Mouse (Mus musculus): ENCODE data around the gene Hsp90ab1.
A peak's percentile ranks its signal among the peaks of the same experiment; 100 is the strongest.

Hsp90ab1 gene

GRCm38 (mm10) chr17:45569999-45570398, 3.1 kb downstream of the Hsp90ab1 start:
- peaks cover 76% of the 10 kb centered on the region for H3K36me3 ChIP-seq (ENCODE audit: insufficient read depth, low read length)
- peak overlapping the region; percentile 98 for H3K4me3 ChIP-seq (replicated peaks; ENCODE audit: low read length)
- H3K4me1 ChIP-seq (replicated peaks; ENCODE audit: low read depth, low read length), result peaks cover 74% of the 10 kb centered on the region
- H3K27me3 ChIP-seq (ENCODE audit: insufficient read depth, low read length), result no peaks in the 10 kb centered on the region
- TF ChIP-seq NANOG (IDR thresholded peaks at IDR 0.05; ENCODE audit: borderline replicate concordance, low read length), result no peak
- peaks cover 35% of the 10 kb centered on the region; the same call in 1 of the 2 replicates for H3K9me3 ChIP-seq (ENCODE audit: low read length)

DNA sequence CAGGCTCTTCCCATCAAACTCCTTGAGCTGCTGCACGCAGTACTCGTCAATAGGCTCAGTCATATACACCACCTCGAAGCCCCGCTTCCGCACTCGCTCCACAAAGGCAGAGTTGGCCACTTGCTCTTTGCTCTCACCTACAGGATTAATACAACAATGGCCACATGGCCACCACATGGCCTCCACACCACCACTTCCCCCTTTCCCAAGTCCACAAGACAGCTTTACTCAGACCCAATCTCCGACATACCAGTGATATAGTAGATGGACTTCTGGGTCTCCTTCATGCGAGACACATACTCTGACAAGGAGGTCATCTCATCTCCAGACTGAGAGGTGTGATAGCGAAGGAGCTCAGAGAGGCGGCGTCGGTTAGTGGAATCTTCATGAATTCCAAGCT, 4.1 kb downstream of the Hsp90ab1 start:
- peak overlapping the region; percentile 98 for H3K4me3 ChIP-seq (replicated peaks; ENCODE audit: low read length)
- H3K9me3 ChIP-seq (ENCODE audit: low read length), result peaks cover 35% of the 10 kb centered on the region; the same call in 1 of the 2 replicates
- H3K36me3 ChIP-seq (ENCODE audit: insufficient read depth, low read length), result peaks cover 78% of the 10 kb centered on the region
- H3K27me3 ChIP-seq (ENCODE audit: insufficient read depth, low read length), result no peaks in the 10 kb centered on the region
- TF ChIP-seq CTCF (conservative IDR thresholded peaks at IDR 0.05; ENCODE audit: low read length), result no peak
- TF ChIP-seq POU5F1 (IDR thresholded peaks at IDR 0.05; ENCODE audit: borderline replicate concordance, low read length), result no peak
- no peak for TF ChIP-seq NANOG (IDR thresholded peaks at IDR 0.05; ENCODE audit: borderline replicate concordance, low read length)
- H3K4me1 ChIP-seq (replicated peaks; ENCODE audit: low read depth, low read length), result peaks cover 72% of the 10 kb centered on the region

GRCm38 (mm10) chr17:45567162-45567601, 5.9 kb downstream of the Hsp90ab1 start:
- no peak for TF ChIP-seq NANOG (IDR thresholded peaks at IDR 0.05; ENCODE audit: borderline replicate concordance, low read length)
- TF ChIP-seq CTCF (conservative IDR thresholded peaks at IDR 0.05; ENCODE audit: low read length), result no peak
- Histone ChIP-seq H3K36me3 (ENCODE audit: insufficient read depth, low read length) (peaks cover 75% of the 10 kb centered on the region), H3K27me3 (ENCODE audit: insufficient read depth, low read length) (no peaks in the 10 kb centered on the region), H3K4me3 (replicated peaks; ENCODE audit: low read length) (no peak overlapping the region), H3K9me3 (ENCODE audit: low read length) (peaks cover 35% of the 10 kb centered on the region; the same call in 1 of the 2 replicates), H3K4me1 (replicated peaks; ENCODE audit: low read depth, low read length) (peaks cover 80% of the 10 kb centered on the region)

DNA sequence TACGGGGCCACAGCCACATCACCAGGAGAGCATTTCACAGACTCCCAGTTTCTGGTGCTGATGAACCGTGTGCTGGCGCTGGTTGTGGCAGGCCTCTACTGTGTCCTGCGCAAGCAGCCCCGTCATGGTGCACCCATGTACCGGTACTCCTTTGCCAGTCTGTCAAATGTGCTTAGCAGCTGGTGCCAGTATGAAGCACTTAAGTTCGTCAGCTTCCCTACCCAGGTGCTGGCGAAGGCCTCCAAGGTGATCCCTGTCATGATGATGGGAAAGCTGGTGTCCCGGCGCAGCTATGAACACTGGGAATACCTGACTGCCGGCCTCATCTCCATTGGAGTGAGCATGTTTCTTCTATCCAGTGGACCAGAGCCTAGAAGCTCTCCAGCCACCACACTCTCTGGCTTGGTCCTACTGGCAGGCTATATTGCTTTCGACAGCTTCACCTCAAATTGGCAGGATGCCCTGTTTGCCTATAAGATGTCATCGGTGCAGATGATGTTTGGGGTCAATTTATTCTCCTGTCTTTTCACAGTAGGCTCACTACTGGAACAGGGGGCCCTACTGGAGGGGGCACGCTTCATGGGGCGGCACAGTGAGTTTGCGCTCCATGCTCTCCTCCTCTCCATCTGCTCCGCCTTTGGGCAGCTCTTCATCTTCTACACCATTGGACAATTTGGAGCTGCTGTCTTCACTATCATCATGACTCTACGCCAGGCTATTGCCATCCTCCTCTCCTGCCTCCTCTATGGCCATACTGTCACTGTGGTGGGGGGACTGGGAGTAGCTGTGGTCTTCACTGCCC, 6.5 kb downstream of the Hsp90ab1 start:
- H3K36me3 ChIP-seq (ENCODE audit: insufficient read depth, low read length), result peaks cover 71% of the 10 kb centered on the region
- H3K4me3 ChIP-seq (replicated peaks; ENCODE audit: low read length), result no peak overlapping the region
- H3K9me3 ChIP-seq (ENCODE audit: low read length), result peaks cover 35% of the 10 kb centered on the region; the same call in 1 of the 2 replicates
- peaks cover 80% of the 10 kb centered on the region for H3K4me1 ChIP-seq (replicated peaks; ENCODE audit: low read depth, low read length)
- TF ChIP-seq NANOG (IDR thresholded peaks at IDR 0.05; ENCODE audit: borderline replicate concordance, low read length) (no peak), CTCF (conservative IDR thresholded peaks at IDR 0.05; ENCODE audit: low read length) (no peak), POU5F1 (IDR thresholded peaks at IDR 0.05; ENCODE audit: borderline replicate concordance, low read length) (no peak)
- H3K27me3 ChIP-seq (ENCODE audit: insufficient read depth, low read length), result no peaks in the 10 kb centered on the region

- TF ChIP-seq POU5F1 (IDR thresholded peaks at IDR 0.05; ENCODE audit: borderline replicate concordance, low read length) (no peak), NANOG (IDR thresholded peaks at IDR 0.05; ENCODE audit: borderline replicate concordance, low read length) (no peak), CTCF (conservative IDR thresholded peaks at IDR 0.05; ENCODE audit: low read length) (no peak)
- H3K36me3 ChIP-seq (ENCODE audit: insufficient read depth, low read length), result peaks cover 66% of the 10 kb centered on the region
- H3K9me3 ChIP-seq (ENCODE audit: low read length), result peaks cover 33% of the 10 kb centered on the region; the same call in 1 of the 2 replicates
- no peak overlapping the region for H3K4me3 ChIP-seq (replicated peaks; ENCODE audit: low read length)
- peaks cover 74% of the 10 kb centered on the region for H3K4me1 ChIP-seq (replicated peaks; ENCODE audit: low read depth, low read length)
- no peaks in the 10 kb centered on the region for H3K27me3 ChIP-seq (ENCODE audit: insufficient read depth, low read length)
Observed at GRCm38 (mm10) chr17:45566031-45566359, 7.1 kb downstream of the Hsp90ab1 start.

DNA sequence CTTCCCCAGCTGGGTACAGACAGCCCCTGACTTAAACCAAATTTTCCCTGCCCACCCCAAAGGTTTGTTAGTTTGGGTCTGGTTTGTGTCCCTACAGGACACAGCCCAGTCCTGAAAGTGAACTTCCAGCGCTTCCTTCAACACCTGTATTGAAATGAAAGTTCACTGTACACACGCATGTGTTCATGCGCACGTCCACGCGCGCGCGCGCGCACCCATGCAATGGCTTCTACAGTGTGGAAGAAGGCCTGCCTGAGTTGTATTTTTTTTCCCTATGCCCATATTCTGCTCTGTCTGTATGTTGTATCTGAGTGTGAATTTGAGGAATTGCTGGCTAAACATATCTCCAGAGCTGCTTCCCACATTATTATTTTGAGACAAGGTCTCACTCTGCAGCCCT, 8.0 kb downstream of the Hsp90ab1 start:
- TF ChIP-seq POU5F1 (IDR thresholded peaks at IDR 0.05; ENCODE audit: borderline replicate concordance, low read length), result no peak
- TF ChIP-seq NANOG (IDR thresholded peaks at IDR 0.05; ENCODE audit: borderline replicate concordance, low read length), result no peak
- TF ChIP-seq CTCF (conservative IDR thresholded peaks at IDR 0.05; ENCODE audit: low read length), result no peak

DNA sequence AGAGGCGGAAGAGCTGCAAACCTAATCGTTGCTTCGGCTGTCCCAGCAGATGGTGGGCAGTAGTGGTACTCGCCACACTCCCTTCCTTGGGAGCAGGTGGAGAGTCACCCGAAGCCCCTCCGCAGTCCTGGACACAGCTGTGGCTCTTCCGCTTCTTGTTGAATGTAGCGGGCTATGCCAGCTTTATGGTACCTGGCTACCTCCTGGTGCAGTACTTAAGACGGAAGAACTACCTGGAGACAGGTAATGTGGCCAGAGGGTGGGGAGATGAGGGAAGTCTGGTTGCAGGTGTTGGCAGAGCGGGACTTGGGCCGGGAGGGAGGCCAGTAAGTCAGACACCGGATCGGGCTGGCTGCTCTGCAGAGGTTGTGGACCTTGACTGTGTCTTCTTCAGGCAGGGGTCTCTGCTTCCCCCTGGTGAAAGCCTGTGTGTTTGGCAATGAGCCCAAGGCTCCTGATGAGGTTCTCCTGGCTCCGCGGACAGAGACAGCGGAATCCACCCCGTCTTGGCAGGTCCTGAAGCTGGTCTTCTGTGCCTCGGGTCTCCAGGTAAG, 8.5 kb downstream of the Hsp90ab1 start:
- Histone ChIP-seq H3K4me3 (replicated peaks; ENCODE audit: low read length) (peak overlapping the region; percentile 98), H3K27me3 (ENCODE audit: insufficient read depth, low read length) (no peaks in the 10 kb centered on the region), H3K9me3 (ENCODE audit: low read length) (peaks cover 19% of the 10 kb centered on the region; the same call in 1 of the 2 replicates), H3K4me1 (replicated peaks; ENCODE audit: low read depth, low read length) (peaks cover 66% of the 10 kb centered on the region), H3K36me3 (ENCODE audit: insufficient read depth, low read length) (peaks cover 61% of the 10 kb centered on the region)
- TF ChIP-seq POU5F1 (IDR thresholded peaks at IDR 0.05; ENCODE audit: borderline replicate concordance, low read length) (no peak), NANOG (IDR thresholded peaks at IDR 0.05; ENCODE audit: borderline replicate concordance, low read length) (no peak), CTCF (conservative IDR thresholded peaks at IDR 0.05; ENCODE audit: low read length) (no peak)

More for the DNA sequence above, 8.0 kb downstream of the Hsp90ab1 start:
- Histone ChIP-seq H3K4me1 (replicated peaks; ENCODE audit: low read depth, low read length) (peaks cover 68% of the 10 kb centered on the region), H3K36me3 (ENCODE audit: insufficient read depth, low read length) (peaks cover 64% of the 10 kb centered on the region), H3K9me3 (ENCODE audit: low read length) (peaks cover 24% of the 10 kb centered on the region; the same call in 1 of the 2 replicates), H3K27me3 (ENCODE audit: insufficient read depth, low read length) (no peaks in the 10 kb centered on the region), H3K4me3 (replicated peaks; ENCODE audit: low read length) (peak overlapping the region; percentile 98)

DNA sequence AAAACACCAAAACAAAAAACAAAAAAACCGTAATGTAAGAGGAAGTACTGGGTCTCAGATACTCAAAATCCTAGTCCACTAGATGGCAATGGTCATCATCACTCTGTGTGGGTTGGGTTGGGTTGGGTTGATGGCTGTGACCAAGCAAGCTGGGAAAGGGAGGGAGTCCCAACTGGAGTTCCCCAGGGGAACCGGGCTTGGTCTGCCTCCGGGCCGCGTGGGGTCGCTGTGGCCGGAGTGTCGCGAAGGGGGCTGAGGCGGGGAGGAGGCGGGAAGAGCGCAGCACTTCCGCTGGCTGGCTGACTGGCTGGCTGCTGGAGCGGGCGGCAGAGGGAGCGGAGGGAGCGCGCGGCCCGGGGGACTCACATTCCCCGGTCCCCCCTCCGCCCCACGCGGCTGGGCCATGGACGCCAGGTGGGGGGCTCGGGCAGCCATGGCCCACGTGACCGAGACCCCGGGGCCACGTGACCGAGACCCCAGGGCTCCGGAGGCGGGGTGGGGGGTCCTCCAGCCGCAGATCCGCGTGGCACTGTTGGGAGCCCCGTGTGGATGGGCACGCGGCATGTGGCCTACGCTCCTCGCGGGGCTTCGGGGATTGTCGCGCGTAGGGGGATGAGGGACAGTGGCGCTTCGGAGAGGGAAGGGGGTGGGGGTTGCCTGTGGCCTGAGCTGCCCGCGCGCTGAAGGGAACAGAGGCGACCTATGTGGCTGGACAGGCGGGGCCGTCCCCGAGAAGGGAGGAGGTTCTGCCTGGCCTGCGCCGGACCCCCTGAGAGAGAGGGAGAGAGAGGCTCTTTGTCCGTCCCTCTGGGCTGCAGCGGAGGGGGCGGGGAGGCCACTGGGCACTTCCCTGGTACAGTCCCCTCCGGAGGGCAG, 9.2 kb downstream of the Hsp90ab1 start, which contains the start of gene Slc35b2:
TSS of gene Slc35b2 (plus strand) at position 220 of the 876 bp plus-strand sequence.
- H3K4me1 ChIP-seq (replicated peaks; ENCODE audit: low read depth, low read length), result peaks cover 64% of the 10 kb centered on the region
- H3K9me3 ChIP-seq (ENCODE audit: low read length), result peaks cover 12% of the 10 kb centered on the region; the same call in 1 of the 2 replicates
- peaks cover 59% of the 10 kb centered on the region for H3K36me3 ChIP-seq (ENCODE audit: insufficient read depth, low read length)
- H3K4me3 ChIP-seq (replicated peaks; ENCODE audit: low read length), result peak within 1 kb of the TSS; percentile 98
- TF ChIP-seq POU5F1 (IDR thresholded peaks at IDR 0.05; ENCODE audit: borderline replicate concordance, low read length) (no peak), CTCF (conservative IDR thresholded peaks at IDR 0.05; ENCODE audit: low read length) (peak; percentile 16; the same call in 1 of the 2 replicates)
- no peaks in the 10 kb centered on the region for H3K27me3 ChIP-seq (ENCODE audit: insufficient read depth, low read length)
